Mouse (Mus musculus) testis, postnatal 14 days (tissue): ENCODE measurements at regions not wholly inside any gene's neighbourhood (a gene's known extent, or its start where the extent isn't known, plus 50 kb on each side); places are given as distances from the start of the nearest gene placed in this dataset.
"Not testable (repeated sequence)": the region's sequence is repeated elsewhere in the genome, so short reads cannot be mapped to it uniquely, and the experiment has no call there.

Source experiments
- DNase-seq: peaks from one replicate; pipeline ENCODE4 v3.0.0; 2021; ENCODE audit warnings: low spot score

DNA sequence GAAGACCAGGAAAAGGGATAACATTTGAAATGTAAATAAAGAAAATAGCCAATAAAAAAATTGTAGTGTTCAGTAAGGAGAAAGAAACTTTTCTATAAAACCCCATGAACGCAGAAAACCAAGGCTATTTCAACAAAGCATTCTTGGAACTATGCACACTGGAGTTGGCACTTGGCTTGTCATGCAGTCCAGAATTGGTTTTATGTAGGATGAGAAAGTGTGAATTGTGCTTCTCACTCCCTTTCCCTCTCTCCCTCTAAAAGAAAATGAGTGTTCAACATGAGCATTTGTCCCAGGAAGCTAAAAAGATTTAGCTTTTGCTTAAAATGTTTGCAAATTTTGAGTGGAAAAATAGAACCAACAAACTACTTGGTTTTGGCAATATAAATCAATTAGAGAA is 841.6 kb upstream of the Adam24 start:
- no peak for DNase-seq

DNA sequence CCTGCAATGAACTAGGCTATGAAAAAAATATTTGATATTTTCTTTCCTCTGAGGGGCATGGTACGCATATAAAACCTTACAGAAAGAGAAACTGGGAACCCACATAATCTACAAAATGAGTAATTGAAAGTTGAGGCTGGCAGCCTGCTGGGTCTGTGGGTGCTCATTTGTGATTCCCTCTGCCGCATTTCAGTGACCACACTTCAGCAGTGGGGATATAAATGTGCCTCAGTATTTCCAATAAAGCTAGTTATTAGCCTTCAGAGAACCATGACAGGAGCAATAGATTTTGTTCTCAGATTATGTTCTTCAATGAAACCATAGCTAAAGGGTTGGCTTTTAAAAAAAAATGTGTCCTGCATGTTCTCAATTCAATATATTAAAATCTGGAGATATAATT is 828.0 kb upstream of the Adam24 start:
- no peak for DNase-seq

DNA sequence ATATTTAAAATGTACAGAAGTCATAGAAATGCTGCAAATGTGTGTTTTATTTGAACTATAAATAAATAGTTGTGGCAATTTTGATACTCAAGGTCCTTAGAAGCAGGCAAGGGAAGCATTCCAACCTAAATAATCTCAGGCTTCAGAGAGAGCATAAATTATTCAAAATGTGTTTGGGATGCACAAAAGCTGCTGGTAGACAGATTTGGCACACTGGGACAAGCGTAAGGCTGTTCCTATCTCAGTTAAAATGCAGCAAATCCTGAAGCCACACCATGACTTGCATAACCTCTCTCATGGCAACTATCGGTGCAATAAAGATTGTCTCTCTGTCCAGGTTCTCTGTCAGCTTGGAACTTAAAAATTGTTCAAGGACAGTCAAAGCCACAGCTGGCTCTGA is 812.3 kb upstream of the Adam24 start:
- no peak for DNase-seq

DNA sequence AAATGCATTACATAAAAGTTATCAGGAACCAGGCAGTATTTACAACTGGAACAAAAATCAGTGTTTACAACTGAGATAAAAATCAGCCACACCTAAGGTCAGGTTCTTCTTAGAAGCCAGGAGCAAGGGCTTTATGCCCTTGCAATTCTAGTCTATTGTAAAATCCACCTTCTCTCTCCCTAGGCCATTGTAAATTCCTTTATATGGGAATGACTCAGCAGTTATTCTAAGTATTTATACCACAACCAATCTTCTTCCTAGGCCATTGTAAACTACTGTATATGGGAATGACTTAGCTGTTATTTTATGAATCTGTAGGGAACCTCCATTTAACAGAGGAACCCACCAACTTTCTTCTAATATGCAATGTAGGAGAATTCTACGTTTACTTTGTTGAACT is 772.6 kb upstream of the Adam24 start:
- no peak for DNase-seq

DNA sequence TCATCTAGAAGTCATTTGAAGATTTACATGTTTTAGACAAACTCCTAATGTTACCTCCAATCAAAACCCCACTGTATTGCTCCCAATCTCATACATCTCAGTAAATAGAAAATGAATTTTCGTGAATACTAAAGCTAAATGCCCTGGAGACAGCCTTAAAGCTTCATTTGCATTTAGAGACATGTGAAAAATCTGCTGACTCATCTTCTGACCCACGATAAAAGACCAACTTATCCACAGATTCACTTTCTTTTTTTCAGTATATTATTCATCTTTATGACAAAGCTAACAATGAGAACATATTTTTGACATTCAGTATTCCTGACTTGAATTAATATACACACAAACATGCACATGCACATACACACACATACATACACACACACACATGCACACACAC is 762.0 kb upstream of the Adam24 start:
- DNase-seq, result no peak

DNA sequence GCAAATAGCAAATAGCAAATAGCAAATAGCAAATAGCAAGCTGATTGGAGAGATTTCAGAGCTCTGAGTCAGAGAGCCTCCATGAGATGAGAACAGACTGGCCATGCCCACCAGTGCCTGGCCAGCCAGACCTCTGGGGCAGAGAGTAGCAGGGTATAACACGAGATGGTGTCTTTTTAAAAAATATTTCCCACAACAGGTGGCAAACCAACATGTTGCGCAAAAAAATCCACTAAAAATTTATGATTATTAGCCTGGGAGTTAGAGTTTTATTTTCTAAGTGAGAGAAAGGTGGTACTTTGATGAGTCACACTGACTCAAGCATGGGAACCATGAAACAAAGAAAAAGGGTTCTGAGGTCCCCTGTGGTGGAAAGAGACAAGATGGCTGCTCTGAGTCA is 753.5 kb upstream of the Adam24 start:
- no peak for DNase-seq

DNA sequence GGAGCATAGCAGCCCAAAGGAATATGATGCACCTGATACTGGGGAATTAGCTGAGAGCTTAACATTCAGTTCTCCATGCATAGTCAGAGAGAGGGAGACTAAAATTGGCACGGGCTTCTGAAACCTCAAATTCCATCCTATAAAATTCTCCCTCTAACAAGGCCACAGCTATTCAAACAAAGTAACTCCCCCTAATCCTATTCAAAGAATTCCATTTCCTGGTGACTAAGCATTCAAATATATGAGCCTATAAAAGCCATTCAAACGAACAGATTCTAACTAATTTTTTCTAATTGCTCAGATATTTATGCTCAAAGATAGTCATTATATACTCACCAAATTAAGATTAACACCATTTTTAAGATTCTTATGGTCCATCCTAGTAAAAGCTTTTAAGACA is 751.1 kb upstream of the Adam24 start:
- DNase-seq, result no peak

DNA sequence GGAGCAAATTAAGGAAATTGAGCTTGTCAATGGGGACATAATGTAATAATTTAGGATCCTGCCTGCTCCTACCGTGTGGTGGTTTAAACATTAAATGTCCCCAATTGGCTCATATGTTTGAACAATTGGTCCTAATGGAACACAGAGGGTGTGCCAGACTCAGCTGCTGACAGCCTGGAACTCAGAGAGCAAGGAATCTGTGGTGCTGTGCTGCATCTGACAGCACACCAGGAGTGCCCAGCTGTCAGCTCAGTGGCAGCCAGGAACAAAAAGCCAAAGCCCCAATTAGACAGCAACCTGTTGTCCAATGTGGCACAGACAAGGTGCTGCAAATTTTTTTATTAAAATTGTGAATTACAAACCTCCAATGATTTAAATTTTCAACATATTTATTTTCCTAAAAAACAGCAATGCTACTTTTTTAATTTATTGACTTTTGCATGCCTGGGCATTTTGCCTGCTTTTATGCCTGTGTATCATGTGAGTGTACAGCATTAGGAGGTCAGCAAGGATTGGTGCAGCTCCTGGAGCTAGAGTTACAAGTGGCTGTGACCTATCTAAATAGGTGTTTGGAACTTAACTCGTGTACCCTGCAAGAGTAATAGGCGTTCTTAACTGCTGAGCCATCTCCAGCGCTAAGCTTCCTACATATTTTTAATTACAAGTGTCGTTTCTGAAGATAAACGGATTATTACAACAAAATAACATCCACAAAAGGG is 724.5 kb upstream of the Adam24 start:
- no peak for DNase-seq

DNA sequence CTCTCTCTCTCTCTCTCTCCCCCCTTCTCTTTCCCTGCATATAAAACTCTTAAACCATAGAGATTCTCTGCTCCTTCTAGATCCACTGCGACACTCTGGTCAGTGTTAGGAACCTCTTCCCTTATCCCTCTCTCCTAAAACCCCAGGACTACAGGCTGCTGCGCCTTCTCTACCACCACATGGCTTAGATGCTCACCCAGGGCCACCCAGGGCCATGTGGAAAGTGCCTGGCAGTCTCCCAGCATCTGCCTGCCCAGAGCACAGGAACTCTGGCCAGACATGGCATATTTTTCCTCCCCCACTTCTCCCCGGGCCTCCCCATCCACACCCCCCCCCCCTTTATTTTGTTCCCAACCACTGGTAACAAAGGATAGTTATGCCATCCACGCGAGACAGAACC is 720.4 kb upstream of the Adam24 start:
- DNase-seq, result no peak

DNA sequence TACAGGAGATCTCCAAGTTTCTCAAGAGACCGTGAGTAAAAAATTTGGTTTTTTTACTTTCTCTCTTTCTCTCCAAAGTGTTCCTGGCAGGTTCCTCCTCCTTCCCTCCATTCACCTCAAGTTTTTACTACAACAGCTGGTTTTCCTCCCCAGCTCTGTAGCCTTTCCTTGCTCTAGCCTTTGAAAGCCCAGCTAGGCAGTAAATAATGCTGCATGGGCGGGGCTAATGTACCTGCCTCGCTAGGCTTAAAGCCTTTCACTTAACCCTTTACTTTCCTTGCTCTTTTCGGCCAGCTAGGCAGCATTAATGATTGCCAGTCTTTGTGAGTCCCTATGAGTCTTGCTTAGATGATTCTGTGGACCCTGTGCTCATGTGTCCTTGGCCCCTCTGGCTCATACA is 720.0 kb upstream of the Adam24 start:
- no peak for DNase-seq

DNA sequence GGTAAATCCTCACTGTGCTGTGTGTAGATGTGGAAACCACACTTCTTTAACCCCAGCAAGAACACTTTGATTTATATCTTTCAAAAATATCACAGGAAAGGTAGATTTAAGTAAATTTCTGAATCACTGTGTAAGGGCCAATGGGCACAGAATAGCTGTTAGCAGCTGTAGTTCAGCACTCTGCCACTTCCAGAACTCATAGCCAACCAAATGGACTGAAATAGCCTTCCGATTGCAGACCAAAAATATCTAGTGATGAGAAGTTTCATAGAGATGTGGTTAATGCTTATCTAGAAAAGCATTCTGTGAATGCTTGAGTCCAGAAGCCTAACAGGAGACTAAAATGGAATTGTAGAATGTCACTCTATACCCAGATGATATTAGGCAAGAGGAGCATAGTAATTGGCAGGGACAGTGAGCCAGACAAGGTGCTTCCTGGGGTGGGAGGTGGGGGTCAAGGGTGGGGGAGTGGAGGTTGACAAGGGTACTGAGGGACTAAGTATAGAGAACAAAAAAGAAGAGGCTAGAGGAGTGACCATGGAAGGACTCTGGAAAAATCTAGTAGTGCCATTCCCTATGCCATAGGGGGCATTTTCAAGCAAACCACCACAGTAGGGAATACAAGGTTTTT is 669.6 kb upstream of the Adam24 start:
- no peak for DNase-seq

DNA sequence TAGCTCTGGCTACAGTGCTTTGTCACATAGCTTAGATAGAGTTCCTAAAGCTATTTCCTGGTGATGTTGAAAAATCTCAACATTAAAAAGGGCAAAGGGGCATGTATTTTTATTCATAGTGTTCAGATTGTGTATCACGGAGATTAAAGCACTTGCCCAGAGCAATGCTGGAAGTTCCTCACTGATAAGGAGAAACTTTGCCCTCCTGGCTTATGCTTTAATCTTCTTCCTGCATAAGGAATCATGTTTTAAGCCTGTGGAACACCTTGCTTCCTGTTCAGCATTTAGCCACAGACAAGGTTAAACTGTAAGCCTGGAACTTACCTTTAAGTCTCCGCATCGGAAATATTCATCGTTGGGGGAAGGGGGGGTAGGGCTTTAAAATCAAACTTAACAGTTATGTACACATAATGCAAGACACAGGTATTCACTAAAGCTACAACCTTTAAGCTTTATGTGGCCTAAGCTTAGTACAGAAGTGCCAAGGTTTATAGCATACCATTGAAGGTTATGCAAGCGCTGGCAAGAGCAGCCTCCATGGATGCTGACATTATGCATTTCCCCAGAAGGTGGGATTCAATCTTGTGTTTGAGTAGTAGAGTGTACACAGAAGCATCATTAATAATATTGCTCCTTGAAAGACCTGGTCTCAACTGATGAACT is 655.5 kb upstream of the Adam24 start:
- no peak for DNase-seq

DNA sequence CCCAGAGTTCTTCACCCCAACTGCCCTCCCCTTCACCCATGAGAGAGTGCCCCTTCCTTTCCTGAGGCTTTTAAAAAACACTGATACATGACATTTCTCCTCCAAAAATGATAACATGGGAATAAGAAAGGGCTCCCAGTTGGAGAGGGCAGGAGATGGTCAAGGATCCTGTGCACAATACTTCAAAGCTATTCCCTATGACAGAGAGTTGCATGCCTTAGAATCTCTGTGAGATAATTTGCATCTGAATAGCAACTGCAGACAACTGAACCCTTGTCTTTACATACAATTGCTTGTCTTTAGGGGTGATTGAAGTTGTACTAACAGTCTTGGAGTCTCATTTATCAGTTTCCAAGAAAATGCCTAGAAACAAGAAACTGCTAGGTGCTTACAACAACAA is 610.7 kb upstream of the Adam24 start:
- DNase-seq, result no peak

DNA sequence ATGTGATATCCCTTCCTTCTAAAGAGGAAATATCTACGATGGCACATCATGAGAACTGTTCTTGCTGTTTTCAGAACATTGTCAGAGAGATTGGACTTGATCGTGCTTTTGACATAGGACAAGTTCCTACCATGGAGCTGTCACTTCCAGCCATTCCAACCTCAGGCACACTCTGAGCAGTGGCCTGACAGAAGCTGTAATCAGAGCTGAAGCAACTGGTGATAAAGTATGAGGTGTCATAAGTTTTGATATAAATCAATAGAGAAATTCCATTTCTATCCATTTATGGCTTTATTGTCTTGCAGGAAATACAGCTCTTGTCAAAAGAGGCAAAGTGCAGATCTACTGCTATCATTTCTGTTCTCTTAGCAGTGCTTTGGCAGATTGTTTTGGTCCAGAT is 603.7 kb upstream of the Adam24 start:
- no peak for DNase-seq

DNA sequence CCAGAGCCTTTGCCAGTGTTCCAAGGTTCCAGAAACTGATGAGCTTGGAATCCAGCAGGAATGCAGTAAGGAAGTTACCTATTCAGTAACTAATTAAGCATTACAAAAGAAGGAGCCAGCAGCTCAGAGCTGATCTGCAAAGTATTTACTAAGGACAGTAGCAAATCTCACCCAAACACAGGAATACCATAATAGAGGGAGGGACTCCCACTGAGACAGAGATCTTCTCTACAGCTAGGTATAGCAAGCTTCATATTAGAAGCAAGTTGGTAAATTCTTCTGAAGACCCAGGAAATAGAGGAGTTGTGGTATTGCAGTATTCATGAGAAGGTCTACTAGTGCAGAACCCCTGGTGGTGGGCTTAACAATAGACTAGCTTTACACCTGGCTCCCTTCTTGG is 593.9 kb upstream of the Adam24 start:
- not testable (repeated sequence) for DNase-seq

DNA sequence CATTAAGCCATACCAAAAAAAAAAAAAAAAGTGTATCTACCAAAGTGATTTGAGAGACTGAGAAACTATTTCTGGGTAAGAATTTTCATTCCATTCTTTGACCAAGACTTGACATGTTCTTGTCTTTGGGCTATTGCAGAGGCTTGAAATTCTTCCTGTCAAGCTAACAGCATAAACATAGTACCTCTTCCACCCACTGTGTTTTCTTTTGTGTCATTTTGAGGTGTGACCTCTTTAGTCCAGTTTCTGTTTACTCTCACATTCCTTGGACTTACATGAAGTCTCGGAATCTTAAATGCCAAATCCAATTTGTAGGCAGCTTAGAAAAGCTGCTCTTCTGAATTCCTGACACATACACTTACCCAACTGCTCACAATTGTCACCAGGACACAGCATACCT is 590.7 kb upstream of the Adam24 start:
- no peak for DNase-seq

DNA sequence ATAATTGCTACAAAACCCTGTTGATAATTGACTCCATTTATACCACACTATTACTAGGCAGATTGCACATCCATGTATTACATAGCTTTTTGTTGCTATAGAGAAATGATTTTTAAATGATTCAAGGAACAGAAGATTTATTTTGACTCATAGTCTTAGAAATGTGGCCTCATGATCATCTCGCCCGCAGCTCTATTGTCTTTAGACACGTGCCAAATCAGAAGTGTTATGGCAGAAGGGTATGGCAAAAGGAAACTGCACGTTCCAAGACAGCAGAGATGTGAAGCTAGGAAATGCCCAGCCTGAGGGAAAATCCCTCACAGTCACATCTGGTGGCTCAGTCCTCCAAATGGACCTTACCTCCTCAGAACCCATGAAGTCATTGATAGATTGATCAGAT is 585.5 kb upstream of the Adam24 start:
- no peak for DNase-seq

DNA sequence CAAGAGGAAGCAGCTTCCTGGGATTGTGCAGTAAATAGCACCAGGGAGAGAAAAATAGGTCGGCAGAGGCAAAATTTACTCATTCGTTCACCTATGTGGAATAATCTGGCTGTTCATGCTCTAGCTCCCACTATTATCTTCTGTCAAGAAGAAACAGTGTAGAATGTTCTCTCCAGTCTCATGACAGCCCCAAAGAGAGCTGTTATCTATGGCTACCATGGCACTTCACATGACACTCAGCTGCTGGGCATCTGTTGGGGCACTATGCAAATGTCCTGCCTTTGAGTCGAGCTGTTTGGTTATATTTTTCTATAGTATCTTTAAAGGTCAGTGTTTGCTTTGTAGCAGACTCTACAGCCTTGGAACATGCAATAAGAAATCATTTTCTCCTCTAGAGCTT is 550.5 kb upstream of the Adam24 start:
- DNase-seq, result no peak

DNA sequence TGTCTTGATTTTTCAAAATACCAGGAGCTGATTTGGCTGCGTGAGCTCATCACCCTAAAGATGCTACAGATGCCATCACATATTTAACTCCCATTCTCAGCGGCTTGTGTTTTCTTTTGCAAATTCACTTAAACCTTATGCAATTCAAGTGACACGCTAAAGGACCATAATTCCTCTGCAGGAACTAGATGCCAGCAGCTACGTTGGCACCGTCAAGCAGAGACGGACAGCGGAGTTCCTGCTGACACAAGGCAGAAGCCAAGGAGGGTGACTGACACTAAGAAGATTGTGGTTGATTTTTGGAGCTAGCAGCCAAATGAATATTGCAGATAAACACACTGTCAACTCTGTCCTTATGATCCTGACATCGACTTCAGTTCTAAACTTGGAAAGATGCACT is 547.7 kb upstream of the Adam24 start:
- DNase-seq, result no peak

DNA sequence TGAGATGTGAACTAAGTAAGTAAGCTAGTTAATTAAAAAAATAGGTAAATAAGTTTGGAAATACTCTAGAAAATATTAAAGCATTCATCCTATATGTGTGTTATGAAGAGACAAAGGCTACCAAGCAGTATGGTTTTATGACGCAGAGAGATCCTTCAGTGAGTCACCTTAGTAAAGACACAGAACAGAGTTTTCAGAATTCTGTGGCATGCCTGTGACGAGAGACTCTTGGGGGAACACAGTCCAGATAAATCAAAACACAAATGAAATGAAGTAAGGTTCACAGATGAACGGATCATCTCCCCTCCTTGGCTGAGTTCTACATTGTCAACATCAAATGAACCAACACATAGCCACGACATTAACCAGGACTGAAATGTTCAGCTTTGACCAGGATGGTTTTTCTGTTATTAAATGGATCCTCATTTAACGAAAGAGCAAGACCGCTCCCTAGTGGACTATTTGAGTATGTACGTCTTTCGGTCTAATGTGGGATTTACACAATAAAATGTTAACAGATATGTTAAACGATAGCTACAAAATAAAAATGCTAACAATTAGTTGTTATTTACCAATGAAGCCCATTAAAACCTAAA is 542.1 kb upstream of the Adam24 start:
- no peak for DNase-seq

DNA sequence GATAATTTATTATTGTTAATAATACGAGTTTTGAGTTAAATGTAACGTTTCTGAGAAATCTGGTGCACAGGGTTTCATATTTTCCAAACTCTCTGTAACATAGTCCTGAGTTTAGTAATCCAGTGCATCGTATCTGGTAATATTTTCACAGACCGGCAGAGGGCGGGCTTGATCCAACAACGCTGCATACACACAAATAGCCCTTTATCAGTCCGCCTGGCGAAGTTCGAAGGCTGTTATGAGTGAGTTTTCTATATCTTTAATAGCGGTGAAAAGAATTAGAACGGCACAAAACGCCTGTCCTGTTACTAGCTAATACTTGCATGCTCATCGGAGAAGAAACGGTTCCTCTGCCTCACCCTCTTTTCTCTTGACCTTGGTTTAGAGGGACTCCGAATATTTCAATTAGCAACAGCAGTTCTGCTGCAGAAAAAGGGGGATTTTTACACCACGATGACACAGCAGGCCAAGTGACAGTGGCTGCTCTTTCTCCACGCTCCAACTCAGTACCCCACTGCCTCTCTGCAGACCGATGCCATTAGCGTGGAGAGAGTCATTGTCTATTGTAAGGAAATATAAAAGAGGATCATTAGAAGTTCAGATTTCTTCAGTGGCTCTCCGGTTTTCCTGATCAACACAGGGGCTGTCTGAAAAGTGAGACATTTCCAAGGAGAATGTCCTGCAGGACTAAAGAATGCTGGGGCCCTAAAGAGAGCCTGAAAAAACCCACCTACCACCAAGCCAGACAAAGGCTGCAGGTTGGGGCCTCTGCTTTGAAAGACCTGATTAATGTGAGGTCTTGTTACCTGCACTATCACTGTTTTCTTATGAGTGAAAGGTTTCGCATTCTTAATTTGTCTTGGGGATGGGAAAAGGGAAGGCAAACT is 523.7 kb upstream of the Adam24 start:
- DNase-seq, result peak; percentile 24

DNA sequence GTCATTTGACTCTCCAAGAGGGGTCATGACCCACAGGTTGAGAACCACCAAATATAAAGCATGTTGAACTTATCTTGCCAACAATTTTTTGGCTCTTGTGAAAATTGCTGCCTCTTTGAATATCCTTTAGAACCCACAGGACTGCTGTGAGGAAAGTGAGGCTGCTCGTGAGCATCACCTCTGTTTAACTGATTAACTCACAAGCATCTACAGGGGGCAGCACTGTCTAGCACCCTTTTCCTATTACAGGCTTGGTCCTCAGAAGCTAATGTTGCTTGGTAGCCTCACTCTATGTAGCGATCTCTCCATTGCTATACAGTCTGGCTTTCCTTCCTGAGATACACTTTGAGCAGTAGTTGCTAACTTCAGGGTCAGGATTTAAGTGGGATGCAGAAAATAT is 522.4 kb upstream of the Adam24 start:
- no peak for DNase-seq
